In the genomic region with DNA sequence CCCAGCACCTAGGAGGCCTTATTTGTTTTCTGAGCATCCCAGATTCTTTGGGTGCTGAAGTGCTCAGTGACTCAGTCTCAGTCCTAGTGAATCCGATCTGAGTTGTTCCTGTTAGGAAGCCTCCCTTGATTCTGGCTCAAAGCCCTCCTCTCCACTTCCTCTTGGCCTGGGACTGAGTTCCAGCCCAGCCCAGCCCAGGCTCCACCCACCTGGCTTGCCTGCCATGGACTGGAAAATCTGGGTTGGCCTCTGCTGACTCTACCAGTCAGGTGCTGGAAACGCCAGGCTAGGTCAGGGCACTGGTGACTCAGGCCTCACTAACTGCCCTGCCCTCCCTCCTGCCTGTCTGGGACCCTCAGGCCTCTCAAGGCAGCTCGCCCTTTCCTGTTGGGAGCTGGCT, we compare ENCODE assay signal across 9 mouse cellular contexts. TPM values are rescaled to one million over a fixed set of nuclear protein-coding genes. Genes with fewer than 3 reads are reported as not detected.
DNase-seq lines count a peak whose midpoint lies in the region; ATAC-seq lines count a peak whose summit lies in the region.
"Had no signal": no experiment of that assay in that cellular context is flagged by ENCODE, and none has a peak within 500 bp of the region (broad histone marks: within the 10 kb centered on the region; RNA-seq: fewer than 3 reads in every experiment).

No protein-coding gene starts in this region.

- no peaks in the 10 kb centered on the region for H3K27me3 ChIP-seq in heart, embryonic 13.5 days (replicated peaks)
- H3K27me3 ChIP-seq in stomach, embryonic 15.5 days (replicated peaks), result no peaks in the 10 kb centered on the region
- H3K27me3 ChIP-seq in forebrain, embryonic 15.5 days, result no peaks in the 10 kb centered on the region
- H3K27me3 ChIP-seq: hindbrain, embryonic 15.5 days had no signal

- H3K36me3 ChIP-seq in heart, embryonic 13.5 days, result peaks cover 95% of the 10 kb centered on the region
- H3K36me3 ChIP-seq in stomach, embryonic 15.5 days, result peaks cover 70% of the 10 kb centered on the region
- H3K36me3 ChIP-seq in forebrain, embryonic 15.5 days, result peaks cover 80% of the 10 kb centered on the region

- peak; percentile 52 for DNase-seq in right cerebral cortex, adult 18-20 months
- no peak for DNase-seq in right cerebral cortex, postnatal 25 days
- peak; percentile 53 for DNase-seq in cerebellum, adult 9-11 months
- peak; percentile 24 to 52 for DNase-seq in layer of hippocampus, postnatal 10 days (ENCODE audit: low spot score in 2 of 2)
- no peak for DNase-seq in retina, postnatal 1 day

- H3K4me1 ChIP-seq in heart, embryonic 13.5 days, result peaks cover 19% of the 10 kb centered on the region
- H3K4me1 ChIP-seq in stomach, embryonic 15.5 days, result 0 out of 2 replicates have a peak, but pooled peaks cover 7% of the 10 kb centered on the region
- H3K4me1 ChIP-seq in forebrain, embryonic 15.5 days, result peaks cover 9% of the 10 kb centered on the region

- 43% methylated on average over 3 of the region's 3 CpGs for WGBS in heart, embryonic 13.5 days
- 49% methylated on average over 3 of the region's 3 CpGs for WGBS in stomach, embryonic 15.5 days
- 85% methylated on average over 3 of the region's 3 CpGs for WGBS in forebrain, embryonic 15.5 days

- H3K4me2 ChIP-seq in heart, embryonic 13.5 days, result no peak overlapping the region
- H3K4me2 ChIP-seq in stomach, embryonic 15.5 days, result no peak overlapping the region
- no peak overlapping the region for H3K4me2 ChIP-seq in forebrain, embryonic 15.5 days (replicated peaks)
- H3K4me2 ChIP-seq: hindbrain, embryonic 15.5 days had no signal

- H3K27ac ChIP-seq in heart, embryonic 13.5 days (replicated peaks), result peak overlapping the region; percentile 62
- H3K27ac ChIP-seq in stomach, embryonic 15.5 days, result peak overlapping the region; percentile 21; the same call in 1 of the 2 replicates
- no peak overlapping the region for H3K27ac ChIP-seq in forebrain, embryonic 15.5 days (replicated peaks)
- H3K27ac ChIP-seq: hindbrain, embryonic 15.5 days had no signal

- H3K9ac ChIP-seq in heart, embryonic 13.5 days, result no peak overlapping the region
- no peak overlapping the region for H3K9ac ChIP-seq in stomach, embryonic 15.5 days
- H3K9ac ChIP-seq in forebrain, embryonic 15.5 days (replicated peaks), result no peak overlapping the region
- H3K9ac ChIP-seq: hindbrain, embryonic 15.5 days had no signal

- H3K4me3 ChIP-seq in heart, embryonic 13.5 days, result no peak overlapping the region
- no peak overlapping the region for H3K4me3 ChIP-seq in stomach, embryonic 15.5 days (replicated peaks)
- no peak overlapping the region for H3K4me3 ChIP-seq in forebrain, embryonic 15.5 days
- H3K4me3 ChIP-seq: hindbrain, embryonic 15.5 days had no signal

- H3K9me3 ChIP-seq in heart, embryonic 13.5 days, result no peaks in the 10 kb centered on the region
- H3K9me3 ChIP-seq in stomach, embryonic 15.5 days, result no peaks in the 10 kb centered on the region
- H3K9me3 ChIP-seq in forebrain, embryonic 15.5 days, result no peaks in the 10 kb centered on the region
- H3K9me3 ChIP-seq: hindbrain, embryonic 15.5 days had no signal

- ATAC-seq in heart, embryonic 13.5 days (ENCODE audit: extremely low read depth, insufficient number of reproducible peaks, low FRiP score, low TSS enrichment), result no peak
- peak; percentile 54; the same call in 1 of the 2 replicates for ATAC-seq in stomach, embryonic 15.5 days (ENCODE audit: insufficient read depth, low FRiP score, low read depth)
- ATAC-seq in forebrain, embryonic 15.5 days (replicated peaks), result no peak

RNA-seq across cellular contexts. Expression of a gene that starts 8.1 kb away (rescaled TPM):
- 34.0 and 34.1 TPM in 2 replicates for polyA plus RNA-seq in heart, embryonic 13.5 days (2015; fragmentation: Nextera tagmentation; extraction: Ambion mirVana)
- total RNA-seq in layer of hippocampus, postnatal 10 days (2021), result 10 to 100 TPM; 42.5 to 47.3 TPM
- 38.2 and 41.4 TPM in 2 replicates for polyA plus RNA-seq in stomach, embryonic 15.5 days (2015; fragmentation: Nextera tagmentation; extraction: Ambion mirVana)
- 81.5 and 81.8 TPM in 2 replicates for polyA plus RNA-seq in forebrain, embryonic 15.5 days (2015; fragmentation: Nextera tagmentation; extraction: Ambion mirVana)

RNA-seq across cellular contexts. Expression of a gene that starts 19.4 kb away (rescaled TPM):
- 75.4 and 79.1 TPM in 2 replicates for polyA plus RNA-seq in heart, embryonic 13.5 days (2015; fragmentation: Nextera tagmentation; extraction: Ambion mirVana)
- 10 to 100 TPM; 54.7 to 57.8 TPM for total RNA-seq in layer of hippocampus, postnatal 10 days (2021)
- 76.8 and 78.9 TPM in 2 replicates for polyA plus RNA-seq in stomach, embryonic 15.5 days (2015; fragmentation: Nextera tagmentation; extraction: Ambion mirVana)
- polyA plus RNA-seq in forebrain, embryonic 15.5 days (2015; fragmentation: Nextera tagmentation; extraction: Ambion mirVana), result 72.5 and 73.0 TPM in 2 replicates

RNA-seq across cellular contexts. Expression of a gene that starts 20.5 kb away (rescaled TPM):
- 17.4 and 17.7 TPM in 2 replicates for polyA plus RNA-seq in heart, embryonic 13.5 days (2015; fragmentation: Nextera tagmentation; extraction: Ambion mirVana)
- 10 to 100 TPM; 25.4 to 27.7 TPM for total RNA-seq in layer of hippocampus, postnatal 10 days (2021)
- 9.9 and 11.3 TPM in 2 replicates for polyA plus RNA-seq in stomach, embryonic 15.5 days (2015; fragmentation: Nextera tagmentation; extraction: Ambion mirVana)
- 21.8 and 25.2 TPM in 2 replicates for polyA plus RNA-seq in forebrain, embryonic 15.5 days (2015; fragmentation: Nextera tagmentation; extraction: Ambion mirVana)

Comparison
In these comparisons a context has a peak if more than half of its experiments do, and no peak if none do; other contexts are left out.
1. DNase-seq: peak in right cerebral cortex, adult 18-20 months (single experiment), cerebellum, adult 9-11 months (single experiment) and layer of hippocampus, postnatal 10 days (2 of 2); none in right cerebral cortex, postnatal 25 days (single experiment) and retina, postnatal 1 day (single experiment).